Mouse (Mus musculus) forebrain, embryonic 14.5 days (tissue): ENCODE measurements around the gene Med20. TPM values are rescaled to one million over a fixed set of nuclear protein-coding genes. Genes with fewer than 3 reads are reported as not detected.
"Not testable (repeated sequence)": the region's sequence is repeated elsewhere in the genome, so short reads cannot be mapped to it uniquely, and the experiment has no call there.

ENCODE experiments used
- ATAC-seq: fragments of 200-750 bp; cut with Nextera tagmentation; 2 replicates; pipeline ENCODE4 v1.8.0; 2017; ENCODE audit warnings: mild to moderate bottlenecking, moderate library complexity
- DNase-seq: peaks from one replicate; pipeline ENCODE4 v3.0.0-alpha.2; 2015; ENCODE audit warnings: low spot score
- H3K27ac ChIP-seq: fragments of 300-500 bp; sonication (generic); 2 replicates; pipeline ENCODE4 v1.5.1; 2014; ENCODE audit warnings: low read depth, mild to moderate bottlenecking, control low read depth, low read length, moderate library complexity
- H3K27me3 ChIP-seq: fragments of 300-500 bp; sonication (generic); replicated peaks from 2 replicates; pipeline ENCODE4 v1.6.1; 2014; ENCODE audit warnings: low read length, control low read depth, mixed read lengths; ENCODE audit not compliant: control insufficient read depth, insufficient read depth
- H3K36me3 ChIP-seq: fragments of 300-500 bp; sonication (generic); 2 replicates; pipeline ENCODE4 v1.6.1; 2014; ENCODE audit warnings: low read length, control low read depth; ENCODE audit not compliant: control insufficient read depth, insufficient read depth
- H3K4me1 ChIP-seq: fragments of 300-500 bp; sonication (generic); 2 replicates; pipeline ENCODE4 v1.6.1; 2014; ENCODE audit warnings: antibody characterized with exemption, low read length, control low read depth; ENCODE audit not compliant: control insufficient read depth, insufficient read depth
- H3K4me2 ChIP-seq: fragments of 300-500 bp; sonication (generic); 2 replicates; pipeline ENCODE4 v1.6.1; 2014; ENCODE audit warnings: mild to moderate bottlenecking, control low read depth, low read length
- H3K4me3 ChIP-seq: fragments of 300-500 bp; sonication (generic); 2 replicates; pipeline ENCODE4 v1.5.1; 2014; ENCODE audit warnings: low read depth, low read length, control low read depth
- H3K9ac ChIP-seq: fragments of 300-500 bp; sonication (generic); 2 replicates; pipeline ENCODE4 v1.6.1; 2014; ENCODE audit warnings: mild to moderate bottlenecking, low read length, control low read depth, moderate library complexity
- H3K9me3 ChIP-seq: fragments of 300-500 bp; sonication (generic); replicated peaks from 2 replicates; pipeline ENCODE4 v1.6.1; 2016; ENCODE audit warnings: low read length, control low read depth, mixed read lengths; ENCODE audit not compliant: control insufficient read depth
- WGBS: fragments of 180-500 bp; shearing (Covaris S2); extraction: QIAGEN DNeasy Blood & Tissue Kit; methylation state at CpG from one replicate; pipeline ENCODE4 v1.1.7; 2014; 5-methylcytosine and 5-hydroxymethylcytosine counted together
- polyA plus RNA-seq: library from polyadenylated mRNA; unstranded; fragments of >200 nt; fragmentation: Nextera tagmentation; extraction: Ambion mirVana; gene quantifications from 2 replicates; pipeline ENCODE4 v1.2.1, GENCODE M21; 2014

Med20 gene
- polyA plus RNA-seq, 1 experiment from 2014 or later: 55.4 TPM

DNA sequence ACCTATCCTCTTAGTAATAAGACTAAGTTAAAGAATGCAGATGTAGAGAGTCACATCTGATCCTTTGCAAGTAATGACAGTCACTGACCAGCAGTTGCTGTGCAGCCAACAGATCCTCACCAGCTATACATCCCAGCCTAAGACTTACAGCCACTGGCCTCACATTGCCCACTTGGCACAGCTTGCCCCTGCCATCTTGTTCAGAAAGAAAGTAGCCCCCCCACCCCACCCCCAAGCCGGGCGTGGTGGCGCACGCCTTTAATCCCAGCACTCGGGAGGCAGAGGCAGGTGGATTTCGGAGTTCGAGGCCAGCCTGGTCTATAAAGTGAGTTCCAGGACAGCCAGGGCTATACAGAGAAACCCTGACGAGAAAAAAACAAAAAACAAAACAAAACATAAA is 43.0 kb downstream of the Med20 start:
- not testable (repeated sequence) for ATAC-seq

DNA sequence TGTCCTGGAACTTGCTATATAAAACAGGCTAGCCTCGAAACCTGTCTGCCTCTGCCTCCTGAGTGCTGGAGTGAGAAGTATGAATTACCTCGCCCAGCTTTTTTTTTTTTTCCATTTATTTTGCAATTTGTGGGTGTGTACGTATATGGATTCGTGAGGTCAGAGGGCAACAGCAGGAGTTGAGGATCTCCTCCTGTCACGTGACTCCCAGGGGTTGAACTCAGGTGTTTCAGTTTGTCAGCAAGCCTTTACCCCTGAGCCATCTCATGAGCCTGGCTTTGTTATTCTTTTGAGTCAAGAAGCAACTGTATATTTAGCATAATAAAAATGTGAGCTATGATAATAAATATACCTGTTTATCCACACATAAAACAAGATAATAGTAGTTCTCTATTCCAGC is 44.3 kb downstream of the Med20 start:
- H3K4me3 ChIP-seq: no peak overlapping the region
- WGBS: 88% methylated on average over 5 of the region's 5 CpGs
- no peak for DNase-seq

More for the DNA sequence above, 43.0 kb downstream of the Med20 start:
- H3K27ac ChIP-seq, H3K4me3 ChIP-seq, H3K27me3 ChIP-seq, H3K9ac ChIP-seq, H3K4me2 ChIP-seq, H3K9me3 ChIP-seq, H3K4me1 ChIP-seq, DNase-seq: not testable (repeated sequence)
- WGBS: 94% methylated on average over 8 of the region's 8 CpGs
- peaks cover 30% of the 10 kb centered on the region for H3K36me3 ChIP-seq

DNA sequence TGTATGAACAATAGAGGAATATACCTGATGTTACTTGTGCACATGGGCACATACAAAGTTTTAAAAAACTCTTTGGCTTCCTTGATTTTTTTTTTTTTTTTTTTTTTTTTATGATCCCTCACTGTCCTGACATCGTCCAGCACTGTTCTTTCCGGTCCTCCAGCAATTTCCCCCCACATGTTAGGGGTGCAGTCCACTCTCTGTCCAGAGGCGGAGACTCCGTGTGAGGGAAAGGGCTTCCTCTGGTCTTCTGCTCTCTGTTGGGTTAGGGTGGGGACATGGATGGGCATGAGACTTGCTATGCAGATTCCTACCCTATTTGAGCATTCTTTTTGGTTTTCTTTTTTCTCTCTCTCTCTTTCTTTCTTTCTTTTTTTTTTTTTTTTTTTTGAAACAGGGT is 46.5 kb downstream of the Med20 start:
- Histone ChIP-seq H3K27ac (no peak overlapping the region), H3K9me3 (no peaks in the 10 kb centered on the region), H3K9ac (no peak overlapping the region), H3K4me3 (no peak overlapping the region), H3K36me3 (peaks cover 22% of the 10 kb centered on the region), H3K4me1 (no peaks in the 10 kb centered on the region), H3K4me2 (no peak overlapping the region), H3K27me3 (no peaks in the 10 kb centered on the region)
- no peak for ATAC-seq
- WGBS: 84% methylated on average over 4 of the region's 4 CpGs
- DNase-seq: no peak

More for the DNA sequence above, 44.3 kb downstream of the Med20 start:
- Histone ChIP-seq H3K27ac (no peak overlapping the region), H3K36me3 (peaks cover 24% of the 10 kb centered on the region), H3K4me2 (no peak overlapping the region), H3K27me3 (no peaks in the 10 kb centered on the region), H3K9me3 (no peaks in the 10 kb centered on the region), H3K4me1 (no peaks in the 10 kb centered on the region), H3K9ac (no peak overlapping the region)
- no peak for ATAC-seq

DNA sequence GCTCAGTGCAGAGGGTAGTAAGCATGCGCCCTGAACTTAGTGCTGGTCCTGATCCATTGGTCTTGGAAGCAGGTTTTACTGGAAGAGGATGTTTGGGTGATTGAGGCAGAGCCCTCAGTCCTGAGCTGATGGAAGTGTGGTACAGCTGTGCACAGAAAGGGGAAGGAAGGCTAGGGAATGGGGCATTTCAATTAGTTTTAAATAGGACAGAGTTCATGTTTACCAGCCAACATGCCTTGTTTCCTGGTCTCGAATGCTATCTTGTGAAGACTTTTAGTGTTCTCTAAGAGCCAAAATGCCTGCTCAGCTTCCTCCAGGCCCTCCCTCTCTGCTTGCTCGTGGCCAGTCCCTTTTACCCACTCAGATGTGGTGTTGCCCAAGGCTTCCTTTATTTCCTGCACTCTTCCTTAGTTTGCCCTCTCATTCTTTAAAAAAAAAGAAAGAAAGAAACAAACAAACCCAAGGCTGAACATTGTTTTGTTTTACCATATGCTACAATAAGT is 47.4 kb downstream of the Med20 start:
- Histone ChIP-seq H3K4me1 (no peaks in the 10 kb centered on the region), H3K9ac (no peak overlapping the region), H3K4me2 (no peak overlapping the region), H3K4me3 (no peak overlapping the region), H3K36me3 (peaks cover 17% of the 10 kb centered on the region), H3K27me3 (no peaks in the 10 kb centered on the region), H3K9me3 (no peaks in the 10 kb centered on the region), H3K27ac (no peak overlapping the region)
- no peak for DNase-seq
- 82% methylated on average over 3 of the region's 3 CpGs for WGBS
- ATAC-seq: no peak

DNA sequence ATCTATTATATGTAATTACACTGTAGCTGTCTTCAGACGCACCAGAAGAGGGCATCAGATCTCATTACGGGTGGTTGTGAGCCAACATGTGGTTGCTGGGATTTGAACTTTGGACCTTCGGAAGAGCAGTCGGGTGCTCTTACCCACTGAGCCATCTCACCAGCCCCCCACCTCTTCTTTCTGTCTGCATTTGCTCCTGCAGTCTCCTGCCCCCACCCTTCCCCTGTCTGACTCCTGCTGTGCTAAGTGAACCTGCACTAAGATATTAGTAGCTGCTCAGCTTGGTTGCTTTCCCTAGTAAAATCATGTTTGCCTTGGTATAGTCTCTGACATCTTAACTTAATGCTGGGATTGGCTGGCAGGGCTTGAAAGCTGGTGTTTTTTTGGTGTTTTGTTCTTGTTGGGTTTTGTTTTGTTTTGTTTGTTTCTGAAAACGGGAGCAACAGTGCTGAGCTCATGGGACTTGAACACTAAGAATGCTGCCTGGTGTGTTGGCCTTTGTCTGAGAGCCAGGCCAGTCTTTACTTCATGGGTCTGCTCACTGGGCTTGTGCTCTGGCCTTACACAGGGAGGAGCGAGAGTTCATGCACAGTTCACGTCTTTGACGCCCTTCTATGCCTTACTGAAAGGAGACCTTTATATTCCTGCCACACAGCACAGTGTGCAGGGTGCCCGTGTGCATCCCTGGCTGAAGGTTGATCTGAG is 51.8 kb downstream of the Med20 start:
- Histone ChIP-seq H3K36me3 (no peaks in the 10 kb centered on the region), H3K27ac (no peak overlapping the region), H3K9me3 (no peaks in the 10 kb centered on the region), H3K4me2 (no peak overlapping the region), H3K4me3 (no peak overlapping the region), H3K9ac (no peak overlapping the region), H3K4me1 (no peaks in the 10 kb centered on the region), H3K27me3 (no peaks in the 10 kb centered on the region)
- ATAC-seq (peak; percentile 40; the same call in 1 of the 2 replicates), DNase-seq (peak; percentile 33)
- WGBS: 18% methylated on average over 9 of the region's 9 CpGs

DNA sequence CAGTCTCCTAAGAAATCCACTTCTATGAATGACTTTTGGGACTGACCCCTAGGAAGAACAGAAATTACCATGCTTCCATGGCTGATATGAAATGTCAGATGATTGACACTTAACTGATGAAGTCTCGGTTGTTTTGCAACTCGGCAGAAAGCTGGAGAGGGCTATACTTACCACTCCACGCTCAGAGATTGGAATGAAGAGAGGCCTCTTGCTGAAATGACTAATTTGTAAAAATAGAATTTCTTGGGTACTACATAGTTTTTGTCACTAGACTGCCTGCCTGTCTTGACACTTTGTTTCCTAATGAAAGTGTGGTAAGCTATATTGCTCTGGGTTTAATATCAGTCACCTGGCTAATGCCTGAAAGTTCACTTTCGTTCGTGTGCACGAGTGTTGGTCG is 53.1 kb downstream of the Med20 start:
- no peaks in the 10 kb centered on the region for H3K9me3 ChIP-seq
- H3K36me3 ChIP-seq: no peaks in the 10 kb centered on the region
- no peak for ATAC-seq
- H3K27ac ChIP-seq: no peak overlapping the region
- no peak overlapping the region for H3K9ac ChIP-seq
- H3K27me3 ChIP-seq: no peaks in the 10 kb centered on the region
- no peak for DNase-seq
- no peak overlapping the region for H3K4me2 ChIP-seq
- H3K4me3 ChIP-seq: no peak overlapping the region
- H3K4me1 ChIP-seq: no peaks in the 10 kb centered on the region
- WGBS: 83% methylated on average over 7 of the region's 7 CpGs

DNA sequence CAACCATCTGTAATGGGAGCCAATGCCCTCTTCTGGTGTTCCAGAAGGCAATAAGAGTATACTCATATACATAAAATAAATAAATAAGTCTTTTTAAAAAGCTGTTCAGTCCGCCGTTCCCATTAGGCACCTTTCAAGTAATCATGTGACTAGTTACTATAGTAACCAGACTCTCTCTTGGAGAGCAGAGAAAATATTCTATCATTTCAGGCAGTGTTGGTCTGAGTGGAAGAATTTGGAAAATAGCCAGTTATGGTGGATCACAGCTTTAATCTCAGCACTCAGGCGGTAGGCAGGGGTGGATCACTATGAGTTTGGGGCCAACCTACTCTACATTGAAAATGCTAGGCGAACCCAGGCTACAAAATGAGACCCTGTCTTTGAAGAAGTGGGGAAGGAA is 57.8 kb downstream of the Med20 start:
- ATAC-seq (peak; percentile 53; the same call in 1 of the 2 replicates), DNase-seq (peak; percentile 71)
- no peak overlapping the region for H3K4me2 ChIP-seq
- no peak overlapping the region for H3K27ac ChIP-seq
- H3K4me3 ChIP-seq: no peak overlapping the region
- peaks cover 14% of the 10 kb centered on the region for H3K27me3 ChIP-seq
- peaks cover 4% of the 10 kb centered on the region; the same call in 1 of the 2 replicates for H3K4me1 ChIP-seq
- H3K9me3 ChIP-seq: no peaks in the 10 kb centered on the region
- no peak overlapping the region for H3K9ac ChIP-seq
- peaks cover 15% of the 10 kb centered on the region for H3K36me3 ChIP-seq
- WGBS: 47% methylated on average over 4 of the region's 4 CpGs

DNA sequence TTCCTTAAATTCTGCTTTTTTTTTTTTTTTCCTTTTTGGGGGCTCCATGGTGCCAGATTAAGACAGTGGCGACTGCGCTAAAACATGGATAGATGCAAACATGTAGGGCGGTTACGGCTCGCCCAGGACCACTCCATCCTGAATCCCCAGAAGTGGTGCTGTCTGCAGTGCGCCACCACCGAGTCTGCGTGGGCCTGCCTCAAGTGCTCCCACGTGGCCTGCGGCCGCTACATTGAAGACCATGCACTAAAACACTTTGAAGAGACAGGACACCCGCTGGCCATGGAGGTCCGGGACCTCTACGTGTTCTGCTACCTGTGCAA is 60.6 kb downstream of the Med20 start:
- H3K9ac ChIP-seq: peak overlapping the region; percentile 43; the same call in 1 of the 2 replicates
- H3K4me2 ChIP-seq: peak overlapping the region; percentile 47
- H3K27ac ChIP-seq: no peak overlapping the region
- H3K4me1 ChIP-seq: peaks cover 4% of the 10 kb centered on the region; the same call in 1 of the 2 replicates
- H3K4me3 ChIP-seq: peak overlapping the region; percentile 26
- H3K27me3 ChIP-seq: peaks cover 14% of the 10 kb centered on the region
- no peak for DNase-seq
- 15% methylated on average over 14 of the region's 14 CpGs for WGBS
- ATAC-seq: no peak
- peaks cover 33% of the 10 kb centered on the region for H3K36me3 ChIP-seq
- H3K9me3 ChIP-seq: no peaks in the 10 kb centered on the region

DNA sequence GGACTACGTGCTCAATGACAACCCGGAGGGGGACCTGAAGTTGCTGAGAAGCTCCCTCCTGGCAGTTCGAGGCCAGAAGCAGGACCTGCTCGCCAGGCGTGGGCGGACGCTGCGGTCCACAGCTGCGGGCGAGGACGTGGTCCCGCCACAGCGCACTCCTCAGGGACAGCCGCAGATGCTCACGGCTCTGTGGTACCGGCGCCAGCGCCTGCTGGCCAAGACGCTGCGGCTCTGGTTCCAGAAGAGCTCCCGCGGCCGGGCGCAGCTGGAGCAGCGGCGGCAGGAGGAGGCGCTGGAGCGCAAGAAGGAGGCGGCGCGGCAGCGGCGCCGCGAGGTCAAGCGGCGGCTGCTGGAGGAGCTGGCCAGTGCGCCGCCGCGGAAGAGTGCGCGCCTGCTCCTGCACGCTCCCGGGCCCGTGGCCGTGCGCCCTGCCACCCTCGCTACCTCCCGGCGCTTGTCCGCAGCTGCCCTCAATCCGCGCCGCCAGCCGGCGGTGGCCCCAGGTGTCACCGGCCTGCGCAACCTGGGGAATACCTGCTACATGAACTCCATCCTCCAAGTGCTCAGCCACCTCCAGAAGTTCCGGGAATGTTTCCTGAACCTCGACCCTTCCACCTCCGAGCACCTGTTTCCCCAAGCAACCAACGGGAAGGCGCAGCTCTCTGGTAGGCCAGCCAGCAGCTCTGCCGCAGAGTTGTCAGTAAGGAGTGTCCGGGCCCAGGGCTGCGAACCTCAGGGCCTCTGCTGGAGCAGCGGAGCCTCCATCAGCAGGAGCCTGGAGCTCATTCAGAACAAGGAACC is 61.1 kb downstream of the Med20 start:
- ATAC-seq (peak; percentile 47), DNase-seq (peak; percentile 46)
- peaks cover 4% of the 10 kb centered on the region; the same call in 1 of the 2 replicates for H3K4me1 ChIP-seq
- H3K9ac ChIP-seq: peak overlapping the region; percentile 43
- H3K27me3 ChIP-seq: peaks cover 14% of the 10 kb centered on the region
- WGBS: 5% methylated on average over 68 of the region's 68 CpGs
- no peaks in the 10 kb centered on the region for H3K9me3 ChIP-seq
- H3K4me2 ChIP-seq: peak overlapping the region; percentile 47
- H3K27ac ChIP-seq: no peak overlapping the region
- H3K4me3 ChIP-seq: peak overlapping the region; percentile 26
- H3K36me3 ChIP-seq: peaks cover 36% of the 10 kb centered on the region
